Mouse (Mus musculus): ENCODE data around the gene Cacnb1.

Gene Cacnb1

DNA sequence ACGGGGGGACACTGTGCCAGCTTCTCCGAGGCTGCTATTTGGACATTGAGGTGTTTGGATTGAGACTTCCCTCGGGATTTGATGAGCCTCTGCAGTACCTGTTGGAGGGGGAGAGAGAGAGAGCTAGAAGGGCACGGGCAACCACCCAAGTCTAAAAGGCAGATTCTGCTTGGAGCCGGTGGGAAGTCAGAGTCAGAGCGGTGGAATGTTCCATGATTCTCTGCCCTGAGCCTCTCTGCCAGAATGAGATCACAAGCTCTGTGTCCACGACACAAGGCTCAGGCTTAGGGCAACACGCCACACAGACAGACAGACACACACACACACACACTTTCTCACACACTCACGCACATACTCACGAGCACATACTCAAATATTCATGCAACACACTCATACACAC, 17.1 kb downstream of the Cacnb1 start:
- no peak for DNase-seq

DNA sequence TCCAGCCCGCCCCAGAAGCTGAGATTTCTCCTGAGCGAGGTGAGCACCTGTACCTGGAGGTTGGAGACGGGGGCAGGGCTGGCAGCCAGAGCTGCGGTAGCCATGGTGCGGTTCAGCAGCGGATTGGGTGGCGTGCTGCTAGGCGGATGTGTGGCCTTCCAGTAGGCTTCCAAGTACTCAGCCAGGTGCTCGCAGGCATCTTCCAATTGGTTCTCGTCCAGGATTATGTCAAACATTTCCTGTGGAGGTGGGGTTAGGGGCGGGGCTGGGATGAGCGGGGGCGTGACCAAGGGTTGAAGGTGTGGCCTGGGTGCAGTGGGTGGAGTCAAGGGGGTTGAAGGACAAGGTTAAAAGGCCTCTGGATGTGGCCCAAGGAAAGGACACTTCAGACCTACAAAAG, 17.8 kb downstream of the Cacnb1 start:
- DNase-seq, result no peak

DNA sequence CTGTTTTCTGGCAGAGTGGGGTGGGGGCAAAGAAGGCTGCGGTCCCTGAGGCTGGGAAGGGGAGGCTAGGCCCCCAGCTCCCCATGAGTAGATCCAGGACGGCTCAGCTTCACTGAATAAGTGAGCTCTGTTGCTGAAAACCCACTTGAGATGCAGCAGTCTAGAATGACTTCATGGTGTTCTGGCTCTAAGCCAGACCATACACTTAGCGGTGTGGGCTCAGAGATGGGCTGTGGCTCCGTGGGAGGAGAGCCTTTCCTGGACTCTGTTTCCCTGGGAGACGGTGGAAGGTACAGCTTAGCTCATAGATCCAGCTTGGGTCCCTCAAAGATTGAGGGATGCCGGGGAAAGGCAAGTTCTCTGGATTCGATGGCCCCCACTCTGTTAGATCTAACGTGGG, 18.7 kb downstream of the Cacnb1 start:
- DNase-seq, result no peak

DNA sequence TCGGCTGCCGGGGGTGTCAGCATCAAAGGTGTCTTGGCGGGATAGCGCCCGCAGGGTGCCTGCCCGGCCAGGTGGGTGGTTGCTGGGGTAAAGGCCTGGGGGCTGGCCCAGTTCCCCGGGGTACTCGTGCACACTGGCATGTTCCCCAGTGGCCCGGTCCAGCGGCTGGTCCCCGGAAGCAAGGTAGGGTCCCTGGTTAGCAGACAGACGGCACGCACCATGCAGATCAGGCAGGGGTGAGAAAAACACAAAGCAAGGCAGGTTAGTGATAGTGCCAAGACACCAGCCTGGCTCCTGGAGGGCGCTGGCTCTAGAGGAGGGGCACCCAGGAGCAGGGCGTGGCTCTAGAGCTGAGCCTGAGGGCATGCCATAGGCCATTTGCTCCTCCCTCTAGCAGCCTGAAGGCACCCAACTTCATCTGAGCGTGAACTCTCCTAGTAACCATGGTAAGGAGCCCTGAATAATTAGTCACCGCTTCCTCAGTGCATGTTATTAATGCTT, 19.6 kb downstream of the Cacnb1 start:
- peak in 1 of 2 experiments; percentile 39 for DNase-seq

DNA sequence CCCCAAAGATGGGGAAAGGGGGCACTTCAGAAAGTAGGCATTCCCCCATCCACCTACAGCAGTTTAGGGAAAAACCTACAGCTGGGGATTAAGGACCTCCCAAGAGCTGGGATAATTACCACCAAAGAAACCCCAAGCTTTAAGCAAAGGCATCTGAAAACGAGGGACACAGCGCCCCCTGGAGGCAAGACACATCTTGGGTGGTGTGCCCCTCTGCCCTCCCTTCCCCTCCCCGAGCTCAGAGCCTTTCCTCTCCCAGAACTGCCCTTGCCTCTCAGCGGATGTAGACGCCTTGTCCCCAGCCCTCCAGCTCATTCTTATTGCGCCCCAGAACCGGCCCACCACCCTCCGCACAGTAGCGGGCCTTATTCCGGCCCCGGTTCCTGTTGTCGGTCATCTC, 20.2 kb downstream of the Cacnb1 start:
- peak; percentile 77 to 92 for DNase-seq

DNA sequence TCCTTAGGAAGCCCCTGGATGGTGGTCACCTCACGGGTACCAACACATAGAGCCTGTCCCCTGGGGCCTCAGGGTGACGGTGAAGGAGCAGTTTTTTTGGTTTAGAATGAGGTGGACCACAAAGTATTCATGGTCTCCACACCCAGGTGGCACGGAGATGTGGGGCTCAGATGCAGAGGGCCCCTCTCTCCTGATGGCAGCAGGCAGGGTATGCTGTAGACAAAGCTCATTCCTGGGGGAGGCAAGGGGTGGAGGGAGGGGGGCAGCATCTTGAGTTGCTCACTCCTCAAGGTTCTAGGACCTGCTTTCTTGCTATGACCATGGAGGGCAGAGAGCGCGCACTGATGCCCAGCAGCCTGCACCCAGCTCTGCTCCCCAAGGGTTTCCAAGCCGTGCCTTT, 20.8 kb downstream of the Cacnb1 start:
- no peak for DNase-seq

DNA sequence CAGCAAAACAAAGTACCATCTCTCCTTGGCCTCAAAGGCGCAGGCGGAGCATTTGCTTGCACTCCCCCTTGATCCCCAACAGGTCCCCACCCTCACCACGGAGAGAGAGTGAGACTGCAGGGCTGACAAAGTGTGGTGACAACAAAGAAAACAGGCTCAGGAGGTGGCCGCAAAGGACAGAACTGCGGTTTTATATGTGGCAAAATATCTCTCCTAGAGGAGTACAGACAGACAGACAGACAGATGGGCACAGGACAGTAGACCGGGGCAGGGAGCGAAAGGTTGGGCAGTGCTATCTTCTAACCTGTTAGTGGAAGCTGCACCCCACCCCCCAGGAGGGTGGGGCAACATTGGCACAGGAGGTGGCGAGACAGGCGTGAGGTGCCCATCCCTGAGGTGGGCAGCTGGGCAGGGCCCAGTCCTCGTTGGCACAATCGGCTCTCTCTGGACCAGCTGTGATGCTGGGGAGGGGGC, 21.4 kb downstream of the Cacnb1 start:
- DNase-seq, result peak; percentile 43 to 49

DNA sequence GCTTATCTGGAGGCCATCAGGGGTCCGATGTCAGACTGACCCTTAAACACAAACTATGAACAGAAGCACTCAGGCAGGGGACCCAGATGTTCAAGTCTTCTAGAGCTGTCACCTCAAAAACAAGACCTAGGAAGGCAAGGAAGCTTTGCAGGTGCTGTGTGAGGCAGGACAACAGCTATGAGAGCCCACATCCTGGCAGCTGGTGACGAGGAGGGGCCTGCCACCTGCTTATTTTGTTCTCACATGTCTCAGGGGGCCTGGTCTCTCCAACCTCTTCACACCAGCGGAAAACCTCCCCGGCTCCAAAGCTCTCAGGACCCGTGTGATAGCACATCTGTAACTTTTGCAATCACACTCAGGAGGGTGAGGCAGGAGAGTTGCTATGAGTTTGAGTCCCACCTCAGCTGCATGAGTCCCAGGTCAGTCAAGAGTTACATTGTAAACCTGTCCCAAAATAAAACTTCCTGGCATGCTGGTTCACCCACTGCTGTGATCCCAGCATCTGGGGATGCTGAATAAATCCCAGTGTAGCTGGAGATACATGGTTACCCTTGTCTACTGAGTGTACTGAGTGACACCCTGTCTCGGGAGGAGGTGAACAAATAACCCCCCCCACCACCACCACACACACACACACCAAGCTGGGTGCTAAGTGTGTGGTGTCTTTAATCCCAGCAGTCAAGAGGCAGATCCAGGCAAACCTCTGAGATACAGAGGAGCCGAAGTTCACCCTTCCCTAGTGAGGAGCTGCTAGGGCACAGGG, 22.3 kb downstream of the Cacnb1 start:
- peak; percentile 62 to 76 for DNase-seq

DNA sequence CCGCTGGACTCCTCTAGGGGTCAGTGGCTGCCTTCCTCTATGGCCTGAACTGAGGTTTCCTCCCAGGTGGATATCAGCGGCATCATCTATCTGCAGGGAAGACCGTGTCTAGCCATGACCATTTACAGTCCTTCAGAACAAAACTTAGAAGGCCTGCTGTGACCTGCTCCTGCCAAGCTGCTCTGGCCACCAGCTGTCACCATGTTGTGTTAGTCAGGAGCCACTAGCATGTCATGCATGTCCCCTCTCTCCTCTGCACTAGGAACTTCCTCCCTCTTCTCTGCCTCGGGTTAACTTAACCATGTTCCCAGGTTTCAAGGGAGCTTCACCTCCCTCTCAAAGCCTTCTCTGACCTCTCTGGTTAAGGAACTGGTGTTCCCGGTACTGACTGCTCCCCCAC, 23.1 kb downstream of the Cacnb1 start:
- no peak for DNase-seq

DNA sequence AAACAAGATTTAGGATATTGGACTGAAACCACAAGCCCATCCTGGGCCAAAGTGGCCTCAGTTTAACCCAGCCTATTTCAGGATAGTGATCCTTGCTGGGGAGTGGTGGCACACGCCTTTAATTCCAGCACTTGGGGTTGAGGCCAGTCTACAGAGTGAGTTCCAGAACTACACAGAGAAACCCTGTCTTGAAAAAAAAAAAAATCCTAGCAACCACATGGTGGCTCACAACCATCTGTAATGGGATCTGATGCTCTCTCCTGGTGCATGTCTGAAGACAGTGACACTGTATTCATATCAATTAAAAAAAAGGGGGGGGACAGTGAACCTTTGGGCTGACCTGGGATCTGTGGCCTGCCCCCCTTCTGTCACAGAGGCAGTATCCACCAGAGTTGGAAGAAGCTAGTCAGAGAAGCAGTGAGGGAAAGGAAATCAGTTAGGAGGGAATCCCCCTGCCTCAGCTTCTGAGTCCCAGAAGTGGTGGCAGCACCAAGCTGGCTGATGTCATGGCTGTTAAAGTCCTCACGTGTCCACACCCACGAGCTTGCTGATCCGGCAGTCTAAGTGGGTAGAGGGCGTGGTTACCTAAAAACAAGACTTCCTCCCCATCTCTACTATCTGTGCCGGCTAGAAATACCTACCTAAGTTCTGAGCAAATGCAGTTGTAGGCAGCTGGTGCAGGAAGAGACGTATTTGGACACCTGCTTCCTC, 23.8 kb downstream of the Cacnb1 start:
- DNase-seq, result peak in 1 of 2 experiments; percentile 65

DNA sequence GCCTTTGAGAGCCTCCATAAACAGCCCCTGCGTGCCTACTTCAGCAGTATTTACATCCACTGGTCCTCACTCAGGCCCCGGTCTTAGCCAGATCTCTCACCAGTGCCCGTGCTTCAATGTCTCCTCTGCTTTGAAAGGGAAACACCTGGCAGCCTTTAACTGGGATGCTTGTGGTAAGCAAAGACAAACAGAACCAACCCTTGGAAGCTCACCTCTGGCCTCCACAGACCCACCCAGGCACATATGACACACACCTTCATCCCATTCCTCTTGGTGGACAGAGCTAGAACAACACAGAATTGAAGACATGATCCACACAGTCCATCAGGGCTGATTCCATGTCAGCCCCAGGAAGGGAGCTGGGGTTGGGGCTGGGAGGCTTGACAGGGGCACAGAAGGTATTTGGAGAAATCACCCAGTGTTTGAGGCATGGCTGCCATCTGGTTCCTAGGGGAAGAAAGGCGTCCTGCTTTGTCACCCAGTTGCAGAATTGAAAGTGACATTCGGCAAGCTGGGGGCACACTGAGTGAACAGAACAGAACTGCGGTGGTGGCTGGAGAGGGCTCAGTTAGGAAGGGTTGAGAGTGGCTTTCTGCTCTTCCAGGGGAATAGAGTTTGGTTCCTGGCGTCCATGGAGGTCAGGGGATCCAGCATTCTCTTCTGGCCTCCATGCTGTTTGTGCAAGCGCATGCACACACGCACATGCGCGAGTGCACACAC, 24.6 kb downstream of the Cacnb1 start:
- DNase-seq, result no peak

DNA sequence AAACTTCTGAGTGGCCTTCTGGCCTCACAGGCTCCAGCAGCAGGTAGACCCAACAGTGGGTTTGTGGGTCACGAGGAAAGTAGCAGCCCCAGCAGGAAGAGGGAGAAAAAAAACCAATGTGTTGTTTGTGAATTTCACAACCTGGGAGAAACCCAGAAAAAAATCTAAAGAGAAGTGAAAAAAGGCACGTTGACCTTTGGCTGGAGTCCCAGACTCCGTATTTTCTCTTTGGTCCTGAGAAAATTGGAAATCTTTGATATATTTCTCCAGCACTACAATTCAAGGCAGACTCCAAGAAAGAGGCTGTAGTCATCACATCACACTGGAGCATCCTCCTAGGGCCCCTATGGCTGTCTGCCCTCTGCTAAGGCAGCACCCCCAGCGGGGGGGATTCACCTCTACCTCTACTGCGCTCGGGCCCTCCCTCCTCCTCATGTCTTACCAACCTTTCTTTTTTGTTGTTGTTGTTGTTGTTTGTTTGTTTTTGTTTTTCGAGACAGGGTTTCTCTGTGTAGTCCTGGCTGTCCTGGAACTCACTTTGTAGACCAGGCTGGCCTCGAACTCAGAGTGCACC, 25.4 kb downstream of the Cacnb1 start:
- DNase-seq, result no peak

DNA sequence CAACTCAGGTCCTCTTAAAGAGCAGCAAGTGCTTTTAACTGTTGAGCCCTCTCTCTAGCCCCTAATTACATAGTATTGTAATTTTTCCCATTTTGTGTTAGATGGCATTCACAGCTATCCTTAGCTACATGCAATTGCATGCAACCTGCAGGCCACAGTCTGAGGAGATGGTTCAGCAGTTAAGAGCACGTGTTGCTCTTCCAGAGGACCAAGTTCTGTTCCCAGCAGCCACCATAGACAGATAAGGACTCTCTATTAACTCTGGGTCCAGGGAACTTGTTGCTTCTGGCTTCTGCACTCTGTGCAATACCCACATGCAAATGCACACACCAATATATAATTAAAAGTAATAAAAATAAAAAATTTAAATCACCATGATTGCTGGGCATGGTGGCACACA, 26.1 kb downstream of the Cacnb1 start:
- DNase-seq, result no peak

DNA sequence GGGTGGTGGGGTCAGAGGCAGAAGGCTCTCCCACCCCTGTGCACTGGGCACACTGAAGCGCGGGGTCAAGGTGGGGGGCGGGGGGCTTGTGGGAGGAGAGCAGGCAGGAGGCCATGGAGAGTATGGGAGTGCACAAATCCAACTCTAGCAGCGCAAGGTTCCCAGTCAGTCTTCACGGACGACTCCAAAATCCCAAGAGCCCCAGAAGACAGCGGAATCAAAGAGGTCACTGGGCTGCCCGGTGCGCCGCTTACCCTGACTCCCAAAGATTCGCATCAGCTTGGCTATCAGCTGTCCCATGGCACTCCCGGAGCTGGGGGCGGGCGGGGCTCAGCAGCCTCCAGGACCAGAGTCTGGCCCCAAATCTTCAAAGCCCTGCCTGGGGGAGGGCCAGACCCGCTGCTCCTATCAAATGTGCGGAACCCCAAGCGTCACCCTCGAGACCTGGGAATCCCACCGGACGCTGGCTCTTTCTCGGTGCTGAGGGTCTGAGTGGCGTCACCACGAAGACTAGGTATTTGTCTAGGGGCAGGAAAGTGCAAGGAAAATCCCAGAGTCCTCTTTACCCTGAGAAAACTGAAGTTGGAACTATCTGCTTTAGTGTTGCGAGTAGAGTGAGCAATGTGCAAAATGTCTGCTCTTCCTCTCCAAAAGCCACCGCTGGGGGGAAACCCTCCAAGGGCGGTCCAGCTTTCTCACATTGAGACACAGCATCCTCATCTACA, 27.1 kb downstream of the Cacnb1 start, which contains the start of gene Arl5c:
TSS of gene Arl5c (minus strand) at position 618 of the 725 bp plus-strand sequence.
- DNase-seq, result peak; percentile 60 to 70

DNA sequence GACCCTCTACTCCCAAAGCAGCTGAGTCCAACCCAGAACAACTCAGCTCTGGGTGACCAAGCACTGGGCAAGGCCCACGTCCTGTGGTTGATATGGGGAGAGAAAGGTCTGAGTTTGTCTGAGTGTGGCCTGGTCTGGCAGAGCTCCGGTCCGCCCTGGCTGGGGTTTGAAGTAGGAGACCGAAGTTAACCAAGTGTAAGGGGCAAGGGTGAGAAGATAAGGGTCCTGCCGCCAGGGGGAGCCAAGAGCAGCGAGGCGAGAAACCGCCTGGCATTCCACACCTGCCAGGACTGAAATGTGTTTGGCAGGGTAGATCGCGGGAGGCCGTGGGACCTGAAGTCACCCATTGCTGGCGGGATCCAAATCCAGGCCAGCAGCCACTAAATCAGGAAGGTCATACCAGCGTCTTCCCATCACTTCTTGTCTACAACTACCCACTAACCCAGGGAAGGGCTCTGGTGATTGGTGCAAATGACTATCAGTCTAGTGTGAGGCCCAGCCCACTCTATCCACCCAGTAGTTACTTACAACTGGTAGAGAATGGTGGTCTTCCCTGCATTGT, 28.2 kb downstream of the Cacnb1 start:
- peak; percentile 79 to 94 for DNase-seq

DNA sequence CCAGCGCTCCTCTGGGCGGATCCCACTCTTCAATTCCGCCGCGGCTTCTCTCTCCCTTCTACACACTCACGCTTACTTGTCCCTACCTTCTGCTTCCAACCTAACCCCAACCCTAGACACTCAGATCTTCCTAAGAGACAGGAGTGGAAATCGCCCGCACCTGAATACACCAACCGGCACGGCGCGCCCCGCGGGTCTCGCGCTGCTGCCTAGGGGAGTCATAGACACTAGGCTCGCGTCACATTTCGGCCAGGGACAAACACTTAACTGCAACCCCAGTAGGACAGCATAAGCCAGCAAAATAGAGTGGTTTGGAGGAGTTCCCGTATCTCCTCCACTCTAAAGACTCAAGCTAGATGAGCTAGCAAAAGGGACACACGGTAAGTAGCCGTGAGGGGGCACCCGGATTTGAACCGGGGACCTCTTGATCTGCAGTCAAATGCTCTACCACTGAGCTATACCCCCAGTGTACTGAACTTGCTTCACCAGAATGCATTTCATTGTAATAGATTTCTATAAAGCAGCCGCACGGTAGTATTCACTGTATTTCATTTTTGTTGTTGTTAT, 34.2 kb downstream of the Cacnb1 start:
- DNase-seq, result peak; percentile 81 to 88

DNA sequence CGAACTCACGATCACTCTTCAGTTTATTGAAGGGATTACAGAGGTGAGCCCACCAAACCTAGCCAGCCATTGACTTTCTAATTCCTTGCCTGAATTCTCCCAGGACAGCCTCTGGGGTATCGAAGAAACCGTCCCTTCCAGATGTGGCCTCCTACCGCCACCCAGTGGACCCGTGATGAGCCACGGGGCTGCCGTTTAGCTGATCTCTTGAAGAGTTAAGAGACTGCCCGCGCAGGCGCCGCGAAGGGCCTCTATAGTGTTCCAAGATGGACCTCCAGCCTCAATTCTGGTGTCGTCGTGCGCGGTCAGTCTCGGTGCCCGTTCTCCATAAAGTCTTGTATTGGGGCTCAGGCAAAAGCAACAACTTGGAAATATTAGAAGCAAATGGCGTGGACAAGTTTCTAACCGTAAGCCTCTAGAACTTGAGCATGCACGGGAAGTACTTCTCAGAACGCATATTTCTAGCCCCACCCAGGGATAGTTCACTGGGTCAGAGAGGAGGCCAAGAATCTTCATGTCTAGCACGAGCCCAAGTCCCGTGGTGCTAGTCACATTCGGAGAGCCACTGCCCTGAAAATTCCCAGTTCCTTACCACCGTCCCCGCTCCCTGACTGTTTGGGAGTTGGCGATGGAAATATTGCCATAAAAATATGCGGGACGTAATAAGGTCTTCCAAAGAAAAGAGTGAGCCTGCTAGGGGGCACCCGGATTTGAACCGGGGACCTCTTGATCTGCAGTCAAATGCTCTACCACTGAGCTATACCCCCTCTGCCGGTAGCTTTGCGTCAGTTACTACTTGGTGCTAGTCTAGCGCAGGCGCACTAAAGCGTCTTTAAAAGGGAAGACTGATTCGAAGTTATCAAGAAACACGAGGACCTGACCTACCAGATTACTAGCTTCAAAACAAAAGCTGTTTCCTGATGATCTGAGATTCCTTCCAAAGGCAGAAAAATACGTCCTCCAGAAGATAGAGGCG, 35.0 kb downstream of the Cacnb1 start:
- DNase-seq, result peak; percentile 89 to 95

DNA sequence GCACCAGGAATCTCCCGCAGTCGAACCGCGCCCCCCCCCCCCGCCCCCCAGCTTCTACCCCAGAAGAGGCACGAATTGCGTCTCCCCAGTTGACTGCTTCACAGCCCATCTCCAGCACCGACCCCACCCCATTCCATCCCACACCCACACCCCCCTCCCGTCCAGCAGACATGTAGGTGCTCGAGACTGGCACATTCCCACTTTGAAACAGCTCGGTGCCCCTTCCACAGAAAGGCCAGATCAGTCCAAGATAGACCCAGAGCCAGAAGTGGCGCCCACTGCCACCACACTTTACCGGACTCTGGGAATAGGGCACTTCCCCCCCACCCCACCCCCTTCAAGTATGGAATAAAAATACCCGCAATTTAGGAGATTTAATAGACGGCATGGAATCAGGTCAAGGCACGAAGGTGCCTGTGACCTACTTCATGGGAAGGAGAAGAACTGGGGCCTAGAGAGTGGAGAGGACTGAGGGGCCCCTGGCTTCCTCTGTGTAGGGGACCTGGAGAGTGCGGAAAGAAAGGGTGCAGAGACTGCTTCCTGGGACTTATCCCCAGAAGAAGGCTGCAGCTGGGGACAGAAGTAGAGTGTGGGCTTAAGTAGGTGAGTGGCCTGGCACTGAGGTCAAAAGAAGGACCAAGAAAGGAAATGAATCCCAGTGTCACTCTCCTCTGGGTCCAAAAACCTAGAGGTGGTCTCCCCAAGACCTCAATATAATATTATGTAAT, 35.9 kb downstream of the Cacnb1 start:
- no peak for DNase-seq

All from spleen, adult 18-20 months (tissue).